Mouse (Mus musculus) thymus, postnatal 0 days (tissue): Measurements from ENCODE around the gene AL732309.1. TPM values are rescaled to one million over a fixed set of nuclear protein-coding genes. Genes with fewer than 3 reads are reported as not detected.

Source experiments
- DNase-seq: peaks from one replicate; pipeline ENCODE4 v3.0.0-alpha.2; 2015; ENCODE audit warnings: low spot score
- polyA plus RNA-seq: library from polyadenylated mRNA; unstranded; fragments of >200 nt; fragmentation: Nextera tagmentation; extraction: Ambion mirVana; gene quantifications from 2 replicates; pipeline ENCODE4 v1.2.1, GENCODE M21; 2015

Gene AL732309.1
- polyA plus RNA-seq, 1 experiment from 2014 or later: 4.9 TPM

DNA sequence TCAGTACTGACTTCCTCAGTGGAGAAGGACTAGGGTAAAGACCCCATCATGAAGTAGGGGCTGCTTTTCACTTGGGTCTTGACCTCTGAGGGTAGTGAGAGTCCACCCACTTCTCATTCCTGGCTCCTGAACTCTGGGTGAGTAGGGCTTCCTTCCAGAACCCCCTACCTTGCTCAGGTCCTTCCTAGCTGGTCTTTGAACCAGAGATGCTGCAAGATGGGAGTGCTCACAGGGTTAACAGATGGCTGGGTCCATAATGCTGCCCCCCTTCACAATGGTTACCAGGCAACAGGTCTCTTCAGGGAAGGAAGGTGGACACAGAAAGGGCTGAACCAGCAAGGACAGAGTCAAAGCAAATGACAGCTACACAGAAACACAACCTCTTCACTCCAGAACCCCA lies 28.2 kb downstream of the AL732309.1 start, which contains the start of gene Fam166a:
Gene Fam166a, plus strand, starts transcription at position 301 of the 400 bp plus-strand sequence.
- DNase-seq: no peak

DNA sequence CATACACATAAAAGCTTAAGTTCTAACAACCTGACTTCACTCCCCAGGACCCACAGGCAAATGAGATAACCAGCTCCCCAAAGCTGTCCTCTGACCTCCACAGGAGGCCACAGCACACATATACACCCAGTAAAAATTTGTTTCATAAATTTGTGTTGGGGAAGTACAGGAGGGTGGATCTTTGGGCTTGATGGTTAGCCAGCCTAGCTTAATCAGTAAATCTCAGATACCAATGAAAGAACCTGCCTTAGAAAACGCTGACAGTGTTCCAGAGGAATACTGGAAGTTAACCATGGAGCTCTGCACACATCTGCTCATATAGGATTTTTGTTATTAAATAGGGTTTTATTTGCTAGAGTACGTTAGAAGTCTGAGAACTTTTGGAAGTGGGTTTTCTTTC lies 29.0 kb downstream of the AL732309.1 start:
- no peak for DNase-seq

GRCm38 (mm10) chr2:25214444-25214843 lies 32.2 kb downstream of the AL732309.1 start, which contains the start of gene Stpg3:
Gene Stpg3, minus strand, starts transcription at chr2:25214637.
- no peak for DNase-seq

DNA sequence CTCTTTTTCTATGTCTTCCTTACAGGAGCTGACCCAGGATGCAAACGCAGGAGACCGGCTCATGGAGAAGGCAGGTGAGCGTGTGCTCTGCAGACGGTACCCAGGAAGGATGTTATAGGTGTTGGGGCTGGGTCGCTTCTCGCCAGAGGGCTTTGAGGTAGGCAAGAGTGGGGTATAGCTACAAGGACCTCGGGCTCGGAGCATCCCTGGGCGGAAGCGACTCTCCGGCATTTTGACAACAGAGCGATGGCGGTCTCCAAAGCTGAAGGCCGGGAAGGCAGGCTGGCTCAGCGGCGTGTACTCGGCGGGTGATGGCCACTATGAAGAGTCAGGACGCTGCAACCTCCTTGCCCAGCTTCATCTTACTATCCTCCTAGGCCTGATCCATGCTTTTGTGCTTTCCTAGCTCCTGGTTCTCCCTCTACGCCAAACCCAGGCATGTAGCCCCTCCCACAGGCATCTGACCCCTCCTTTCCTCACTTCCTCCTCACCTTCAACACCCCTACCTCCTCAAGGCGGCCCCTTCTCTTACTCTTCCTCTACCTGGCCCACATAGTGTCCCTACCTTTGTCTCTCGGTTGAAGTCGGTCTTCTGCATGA lies 33.3 kb downstream of the AL732309.1 start:
- no peak for DNase-seq

GRCm38 (mm10) chr2:25211121-25211670 lies 35.5 kb downstream of the AL732309.1 start, which contains the start of gene Nelfb:
Gene Nelfb, minus strand, starts transcription at chr2:25211489.
- DNase-seq: peak; percentile 88

DNA sequence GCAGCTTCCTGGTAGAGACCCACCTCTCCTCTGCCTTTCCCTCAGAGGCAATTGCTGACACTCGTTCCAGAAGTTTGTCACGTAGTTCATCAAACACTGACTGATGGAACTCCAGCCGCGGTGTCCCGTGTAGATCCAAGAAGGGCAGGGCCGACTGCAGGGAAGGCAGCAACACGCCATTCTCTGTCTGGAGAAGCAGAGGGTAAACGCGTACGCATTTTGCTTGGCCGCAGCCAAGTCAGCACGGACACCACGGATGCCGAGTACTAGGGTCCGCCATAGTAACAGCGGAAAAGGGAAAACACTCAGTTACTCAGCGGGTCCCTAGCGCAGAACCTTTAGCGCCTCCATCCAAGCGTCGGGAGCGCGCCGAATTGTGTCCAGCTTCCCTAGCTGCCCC lies 36.0 kb downstream of the AL732309.1 start:
- DNase-seq: no peak

DNA sequence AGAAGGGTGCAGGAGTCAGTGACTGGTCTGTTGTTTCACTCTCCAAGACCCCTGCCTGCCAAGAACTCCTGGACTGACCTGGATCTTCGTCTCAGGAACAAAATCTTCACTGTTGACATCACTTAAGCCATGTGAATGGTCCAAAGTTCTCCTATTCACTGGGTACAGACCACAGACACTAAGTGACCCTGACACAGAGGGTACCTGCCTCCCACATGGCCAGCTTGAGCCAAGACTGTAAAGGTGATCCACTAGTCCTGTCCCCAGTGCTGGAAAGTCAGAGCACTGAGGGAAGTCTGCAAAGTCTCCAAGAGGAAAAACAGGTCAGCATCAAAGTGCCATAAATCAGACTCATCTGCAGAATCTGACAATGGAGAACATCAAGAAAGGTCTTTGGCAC lies 39.1 kb downstream of the AL732309.1 start:
- no peak for DNase-seq

GRCm38 (mm10) chr2:25203631-25204214 lies 42.9 kb downstream of the AL732309.1 start:
- no peak for DNase-seq

DNA sequence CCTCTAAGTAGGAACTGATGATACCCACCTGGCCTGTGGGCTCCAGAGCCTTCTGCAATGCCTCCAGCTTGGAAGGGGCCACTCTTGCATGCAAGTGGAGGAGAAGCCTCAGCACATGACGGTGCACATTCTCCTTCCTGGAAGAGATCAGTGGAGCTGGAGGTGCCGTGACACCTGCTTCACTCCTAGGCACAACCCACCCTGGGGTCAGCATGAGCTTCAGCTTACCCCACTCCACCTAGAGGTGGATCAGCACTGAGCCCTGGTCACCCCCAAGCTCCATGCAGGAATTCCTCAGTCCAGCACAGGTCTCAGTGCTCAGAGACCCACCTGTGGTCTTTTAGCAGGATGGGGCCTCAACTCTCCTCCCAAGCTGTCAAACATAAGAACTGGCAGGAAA lies 46.0 kb downstream of the AL732309.1 start:
- DNase-seq: no peak

DNA sequence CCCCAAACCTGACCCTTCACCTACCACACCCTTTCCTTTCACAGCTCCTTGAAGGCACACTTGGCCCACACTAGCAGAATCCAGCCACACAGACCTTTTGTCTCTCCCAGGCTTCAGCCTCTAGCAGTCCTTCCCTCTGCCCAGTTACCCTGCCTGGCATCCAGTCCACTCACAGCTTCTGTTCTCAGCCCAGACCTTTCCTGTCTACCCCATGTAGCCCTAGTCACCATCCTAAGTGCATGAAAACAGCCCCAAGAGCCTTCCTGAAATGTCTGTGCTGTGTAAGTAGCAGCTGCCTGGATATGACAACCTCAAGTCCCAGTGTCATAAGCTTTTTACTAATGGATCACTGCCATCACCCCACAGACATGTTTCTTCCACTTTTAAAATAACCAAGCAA lies 48.7 kb downstream of the AL732309.1 start:
- DNase-seq: no peak

DNA sequence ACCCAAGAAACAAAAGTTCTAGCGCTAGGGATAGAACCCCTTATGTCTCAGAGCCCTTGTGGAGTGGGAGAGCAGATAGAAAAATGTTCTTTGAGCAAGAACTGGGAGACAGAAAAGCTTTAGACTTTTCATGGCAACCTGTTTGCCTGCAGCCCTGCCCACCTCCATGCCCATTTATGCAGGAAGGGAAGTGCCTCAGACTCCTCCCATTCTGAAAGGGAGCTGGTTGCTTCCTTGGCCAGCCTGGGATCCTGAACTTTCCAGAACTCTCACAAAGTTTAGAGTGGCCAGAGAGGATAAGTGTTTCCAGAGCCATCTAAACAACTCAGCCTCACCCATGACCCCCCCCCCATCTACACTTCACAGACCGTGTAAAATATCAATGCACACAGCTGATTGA lies 49.5 kb downstream of the AL732309.1 start:
- no peak for DNase-seq

DNA sequence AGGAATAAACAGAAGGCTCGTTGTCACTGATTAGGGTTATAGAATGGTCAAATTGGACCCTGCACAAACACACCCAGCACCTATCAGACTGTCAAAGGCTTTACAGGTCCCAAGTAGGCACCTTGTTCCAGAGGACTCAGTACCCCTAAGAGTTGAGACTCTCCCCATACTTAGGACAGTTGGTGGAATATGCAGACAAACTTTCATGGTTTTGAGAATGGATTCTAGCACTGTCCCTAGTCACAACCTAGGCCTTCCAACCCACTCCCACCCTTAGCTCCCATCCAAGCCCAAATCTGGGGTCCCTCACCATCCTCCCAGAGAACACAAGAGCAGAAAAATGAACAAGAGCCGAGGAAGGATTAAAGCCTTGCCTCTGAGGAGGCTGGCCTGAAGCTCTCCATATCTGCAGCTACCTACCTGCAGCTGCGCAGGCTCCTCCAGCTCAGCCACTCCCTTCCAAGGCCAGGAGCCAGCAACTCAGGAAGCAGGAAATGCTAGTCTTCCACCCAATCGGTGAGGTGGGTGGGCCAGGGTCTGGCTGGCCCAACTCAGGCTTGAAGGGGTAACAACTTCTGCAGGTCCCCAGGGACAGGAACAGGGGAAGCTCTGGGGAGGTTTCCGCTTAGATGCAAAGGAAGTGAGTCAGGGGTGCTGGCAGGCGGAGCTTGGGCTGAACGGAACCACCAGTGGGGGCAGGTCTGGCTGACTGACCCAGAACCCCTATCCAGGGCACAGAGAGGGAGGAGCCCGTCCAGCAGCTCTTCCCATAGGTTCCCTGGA lies 50.3 kb downstream of the AL732309.1 start, which contains the start of gene Tor4a:
Gene Tor4a, minus strand, starts transcription at position 715 of the 783 bp plus-strand sequence.
- DNase-seq: peak; percentile 89

DNA sequence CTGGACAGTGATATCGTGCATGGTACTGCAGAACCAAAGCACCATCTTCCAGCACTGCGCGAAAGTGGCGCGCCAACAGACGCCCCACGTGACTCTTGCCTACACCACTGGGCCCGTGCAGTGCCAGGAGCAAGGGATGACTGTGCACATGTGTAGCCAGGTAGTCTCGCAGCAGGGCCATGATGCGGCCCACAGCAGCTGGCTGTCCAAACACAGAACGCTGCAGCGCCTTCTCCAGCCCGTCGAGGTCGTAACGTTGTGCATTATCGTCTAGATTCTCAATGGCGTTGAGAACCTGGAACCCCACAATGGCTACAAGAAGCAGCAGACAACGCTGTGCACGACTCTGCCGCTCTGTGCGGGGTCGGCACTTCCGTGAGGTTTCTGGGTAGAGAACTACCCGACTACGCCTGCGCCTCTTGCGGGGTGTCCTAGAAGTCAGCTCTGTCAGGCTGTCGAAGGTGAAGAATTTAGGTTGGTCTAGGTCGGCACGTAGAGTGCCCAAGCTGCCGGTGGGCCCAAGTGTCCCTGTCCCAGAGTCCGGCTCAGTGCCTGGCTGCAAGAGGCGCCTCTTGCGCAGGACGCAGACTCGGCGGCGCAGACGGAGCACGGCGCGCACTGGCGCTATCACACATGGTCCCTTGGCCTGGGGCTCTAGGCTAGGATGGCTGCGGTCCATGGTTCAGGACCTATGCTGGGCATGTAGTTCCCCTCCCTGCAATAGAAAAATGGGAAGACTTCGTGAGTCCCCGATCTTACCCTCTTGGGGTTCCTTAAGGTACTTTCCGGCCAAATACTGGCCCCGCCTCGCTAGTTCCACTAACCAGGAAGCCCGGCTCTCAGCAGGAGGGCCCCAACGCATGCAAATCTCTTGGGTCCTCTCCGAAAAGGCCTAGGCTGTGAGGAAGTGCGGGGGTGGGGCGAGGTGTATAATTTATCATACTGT lies 51.2 kb downstream of the AL732309.1 start:
- DNase-seq: peak; percentile 68

Other genes starting within 250 kb of the AL732309.1 start
- 14.3 and 16.5 TPM in 2 replicates for gene Nsmf, start 192.5 kb downstream of the AL732309.1 start, polyA plus RNA-seq
- gene Entpd8, start 166.6 kb downstream of the AL732309.1 start, polyA plus RNA-seq: 0.16 and 0.26 TPM in 2 replicates
- gene Noxa1, start 151.7 kb downstream of the AL732309.1 start, polyA plus RNA-seq: 0.27 and 0.39 TPM in 2 replicates
- gene Nrarp, start 66.1 kb downstream of the AL732309.1 start, polyA plus RNA-seq: 9.5 TPM in 2 replicates
- gene Tor4a, start 50.0 kb downstream of the AL732309.1 start, polyA plus RNA-seq: 23.5 and 25.6 TPM in 2 replicates
- gene Nelfb, start 35.4 kb downstream of the AL732309.1 start, polyA plus RNA-seq: 73.3 and 78.1 TPM in 2 replicates
- gene Stpg3, start 32.2 kb downstream of the AL732309.1 start, polyA plus RNA-seq: 0.14 TPM in 1 of 2 replicates, not detected in the other
- gene Fam166a, start 28.1 kb downstream of the AL732309.1 start, polyA plus RNA-seq: 0.34 TPM in 1 of 2 replicates, not detected in the other
- gene Tubb4b, start 22.2 kb downstream of the AL732309.1 start, polyA plus RNA-seq: 460 and 503 TPM in 2 replicates
- gene Slc34a3, start 12.5 kb downstream of the AL732309.1 start, polyA plus RNA-seq: 0.05 TPM in 1 of 2 replicates, not detected in the other
- not detected in 2 replicates for gene Rnf224, start 10.1 kb downstream of the AL732309.1 start, polyA plus RNA-seq
- gene Rnf208, start 4.6 kb downstream of the AL732309.1 start, polyA plus RNA-seq: 0.80 and 1.2 TPM in 2 replicates
- 0.19 and 0.33 TPM in 2 replicates for gene Cysrt1, start 4.4 kb downstream of the AL732309.1 start, polyA plus RNA-seq
- 43.1 and 47.4 TPM in 2 replicates for gene Tmem203, start 8.6 kb upstream of the AL732309.1 start, polyA plus RNA-seq
- gene Tprn, start 15.8 kb upstream of the AL732309.1 start, polyA plus RNA-seq: 10.2 and 12.6 TPM in 2 replicates
- gene Ssna1, start 25.6 kb upstream of the AL732309.1 start, polyA plus RNA-seq: 322 and 323 TPM in 2 replicates
- gene Anapc2, start 25.6 kb upstream of the AL732309.1 start, polyA plus RNA-seq: 71.5 and 80.6 TPM in 2 replicates
- not detected in 2 replicates for gene Tmem210, start 41.3 kb upstream of the AL732309.1 start, polyA plus RNA-seq
- 1.4 and 3.6 TPM in 2 replicates for gene Lrrc26, start 43.1 kb upstream of the AL732309.1 start, polyA plus RNA-seq
- 0.12 and 0.21 TPM in 2 replicates for gene Grin1, start 72.3 kb upstream of the AL732309.1 start, polyA plus RNA-seq
- 37.1 and 40.7 TPM in 2 replicates for gene Man1b1, start 85.5 kb upstream of the AL732309.1 start, polyA plus RNA-seq
- gene Dpp7, start 109.5 kb upstream of the AL732309.1 start, polyA plus RNA-seq: 8.7 and 9.1 TPM in 2 replicates
- 21.3 and 24.6 TPM in 2 replicates for gene Uap1l1, start 118.8 kb upstream of the AL732309.1 start, polyA plus RNA-seq
- 22.8 and 25.4 TPM in 2 replicates for gene Sapcd2, start 125.5 kb upstream of the AL732309.1 start, polyA plus RNA-seq
- 7.6 and 9.0 TPM in 2 replicates for gene Entpd2, start 149.0 kb upstream of the AL732309.1 start, polyA plus RNA-seq
- gene Npdc1, start 152.5 kb upstream of the AL732309.1 start, polyA plus RNA-seq: 6.3 and 7.2 TPM in 2 replicates
- 1.4 and 1.8 TPM in 2 replicates for gene Fut7, start 176.4 kb upstream of the AL732309.1 start, polyA plus RNA-seq
- 3.3 and 4.7 TPM in 2 replicates for gene Abca2, start 181.8 kb upstream of the AL732309.1 start, polyA plus RNA-seq
- 3.6 and 4.7 TPM in 2 replicates for gene Clic3, start 210.0 kb upstream of the AL732309.1 start, polyA plus RNA-seq
- 72.4 and 83.3 TPM in 2 replicates for gene Paxx, start 214.2 kb upstream of the AL732309.1 start, polyA plus RNA-seq
- gene Ptgds, start 223.2 kb upstream of the AL732309.1 start, polyA plus RNA-seq: 6.3 TPM in 2 replicates
- not detected in 2 replicates for gene Lcn12, start 247.0 kb upstream of the AL732309.1 start, polyA plus RNA-seq